Mouse (Mus musculus): ENCODE results near the gene Lamb3. TPM values are rescaled to one million over a fixed set of nuclear protein-coding genes. Genes with fewer than 3 reads are reported as not detected.

Gene Lamb3
- total and polyA plus RNA-seq, 2 experiments, result 1.6 to 2.0 TPM

- H3K4me3 ChIP-seq (ENCODE audit: insufficient read depth, low read depth, low read length), result no peak overlapping the region
- no peak overlapping the region for H3K9ac ChIP-seq (ENCODE audit: low read depth, low read length)
- H3K4me1 ChIP-seq (ENCODE audit: control insufficient read depth, insufficient read depth, low read length), result no peaks in the 10 kb centered on the region
- no peaks in the 10 kb centered on the region for H3K27me3 ChIP-seq (ENCODE audit: control insufficient read depth, insufficient read depth, low read length)
- H3K36me3 ChIP-seq (ENCODE audit: control insufficient read depth, insufficient read depth, low read length), result no peaks in the 10 kb centered on the region
- TF ChIP-seq CTCF (IDR thresholded peaks at IDR 0.05; ENCODE audit: low read depth, low read length), result no peak
- TF ChIP-seq POLR2A (IDR thresholded peaks at IDR 0.05; ENCODE audit: extremely low read depth, insufficient read depth, low read length), result no peak
- no peak for DNase-seq (ENCODE audit: extremely low read depth, low read depth, low spot score)
- no peaks in the 10 kb centered on the region for H3K79me2 ChIP-seq (ENCODE audit: control insufficient read depth, insufficient read depth, low read length)
- WGBS, result 91% methylated on average over 3 of the region's 3 CpGs
- H3K27ac ChIP-seq (replicated peaks; ENCODE audit: insufficient read depth, low read depth, low read length), result no peak overlapping the region
Observed at GRCm38 (mm10) chr1:193392266-193392665, 184.8 kb downstream of the Lamb3 start.

Other genes with a start within 250 kb of the Lamb3 start
- under 0.01 and 0.20 TPM in 2 replicates for gene Syt14, start 171.9 kb upstream of the Lamb3 start, total RNA-seq (2014; rRNA removed)
- gene Syt14, start 171.9 kb upstream of the Lamb3 start, polyA plus RNA-seq (2012; rRNA removed), result not detected in 2 replicates
- gene Diexf, start 77.4 kb upstream of the Lamb3 start, total RNA-seq (2014; rRNA removed), result 5.2 and 6.2 TPM in 2 replicates
- 8.0 and 11.0 TPM in 2 replicates for gene Diexf, start 77.4 kb upstream of the Lamb3 start, polyA plus RNA-seq (2012; rRNA removed)
- gene Irf6, start 54.6 kb upstream of the Lamb3 start, total RNA-seq (2014; rRNA removed), result 33.4 and 38.0 TPM in 2 replicates
- gene Irf6, start 54.6 kb upstream of the Lamb3 start, polyA plus RNA-seq (2012; rRNA removed), result 42.5 and 56.0 TPM in 2 replicates
- gene A130010J15Rik, start 39.7 kb upstream of the Lamb3 start, total RNA-seq (2014; rRNA removed), result 8.1 and 8.7 TPM in 2 replicates
- 2.7 and 3.5 TPM in 2 replicates for gene A130010J15Rik, start 39.7 kb upstream of the Lamb3 start, polyA plus RNA-seq (2012; rRNA removed)
- 0.65 and 0.67 TPM in 2 replicates for gene Traf3ip3, start 6.0 kb upstream of the Lamb3 start, total RNA-seq (2014; rRNA removed)
- 0.21 and 0.88 TPM in 2 replicates for gene Traf3ip3, start 6.0 kb upstream of the Lamb3 start, polyA plus RNA-seq (2012; rRNA removed)
- 807 and 1,077 TPM in 2 replicates for gene Hsd11b1, start 56.4 kb downstream of the Lamb3 start, total RNA-seq (2014; rRNA removed)
- gene Hsd11b1, start 56.4 kb downstream of the Lamb3 start, polyA plus RNA-seq (2012; rRNA removed), result 826 and 1,028 TPM in 2 replicates
- 78.0 and 106 TPM in 2 replicates for gene G0s2, start 65.5 kb downstream of the Lamb3 start, total RNA-seq (2014; rRNA removed)
- 179 and 444 TPM in 2 replicates for gene G0s2, start 65.5 kb downstream of the Lamb3 start, polyA plus RNA-seq (2012; rRNA removed)
- not detected in 2 replicates for gene Camk1g, start 162.6 kb downstream of the Lamb3 start, total RNA-seq (2014; rRNA removed)
- not detected in 2 replicates for gene Camk1g, start 162.6 kb downstream of the Lamb3 start, polyA plus RNA-seq (2012; rRNA removed)

All from liver, adult 2 months (tissue).